Mouse (Mus musculus) forebrain, embryonic 12.5 days (tissue): ENCODE data around the gene Pus1. TPM values are rescaled to one million over a fixed set of nuclear protein-coding genes. Genes with fewer than 3 reads are reported as not detected.
"Not testable (repeated sequence)": the region's sequence is repeated elsewhere in the genome, so short reads cannot be mapped to it uniquely, and the experiment has no call there.

Experiments used
- ATAC-seq: fragments of 200-750 bp; cut with Nextera tagmentation; 2 replicates; pipeline ENCODE4 v1.8.0; 2017; ENCODE audit warnings: moderate TSS enrichment; ENCODE audit not compliant: low FRiP score
- H3K27ac ChIP-seq: fragments of 300-500 bp; sonication (generic); 2 replicates; pipeline ENCODE4 v1.5.1; 2016; ENCODE audit warnings: mild to moderate bottlenecking
- H3K27me3 ChIP-seq: fragments of 300-500 bp; sonication (generic); 2 replicates; pipeline ENCODE4 v1.6.1; 2016; ENCODE audit warnings: mild to moderate bottlenecking
- H3K36me3 ChIP-seq: fragments of 300-500 bp; sonication (generic); replicated peaks from 2 replicates; pipeline ENCODE4 v1.6.1; 2016; ENCODE audit warnings: mild to moderate bottlenecking
- H3K4me1 ChIP-seq: fragments of 300-500 bp; sonication (generic); 2 replicates; pipeline ENCODE4 v1.6.1; 2016
- H3K4me2 ChIP-seq: fragments of 300-500 bp; sonication (generic); 2 replicates; pipeline ENCODE4 v1.6.1; 2016; ENCODE audit warnings: mild to moderate bottlenecking, moderate library complexity
- H3K4me3 ChIP-seq: fragments of 300-500 bp; sonication (generic); replicated peaks from 2 replicates; pipeline ENCODE4 v1.5.1; 2016; ENCODE audit warnings: mild to moderate bottlenecking
- H3K9ac ChIP-seq: fragments of 300-500 bp; sonication (generic); 2 replicates; pipeline ENCODE4 v1.6.1; 2016; ENCODE audit warnings: mild to moderate bottlenecking
- H3K9me3 ChIP-seq: fragments of 300-500 bp; sonication (generic); 2 replicates; pipeline ENCODE4 v1.6.1; 2016
- WGBS: fragments of 180-500 bp; shearing (Covaris S2); methylation state at CpG from one replicate; pipeline ENCODE4 v1.1.7; 2016; 5-methylcytosine and 5-hydroxymethylcytosine counted together
- polyA plus RNA-seq: library from polyadenylated mRNA; unstranded; fragments of >200 nt; fragmentation: Nextera tagmentation; extraction: Ambion mirVana; gene quantifications from 2 replicates; pipeline ENCODE4 v1.2.1, GENCODE M21; 2016

The Pus1 gene
- polyA plus RNA-seq, 1 experiment from 2014 or later, result 30.1 TPM

DNA sequence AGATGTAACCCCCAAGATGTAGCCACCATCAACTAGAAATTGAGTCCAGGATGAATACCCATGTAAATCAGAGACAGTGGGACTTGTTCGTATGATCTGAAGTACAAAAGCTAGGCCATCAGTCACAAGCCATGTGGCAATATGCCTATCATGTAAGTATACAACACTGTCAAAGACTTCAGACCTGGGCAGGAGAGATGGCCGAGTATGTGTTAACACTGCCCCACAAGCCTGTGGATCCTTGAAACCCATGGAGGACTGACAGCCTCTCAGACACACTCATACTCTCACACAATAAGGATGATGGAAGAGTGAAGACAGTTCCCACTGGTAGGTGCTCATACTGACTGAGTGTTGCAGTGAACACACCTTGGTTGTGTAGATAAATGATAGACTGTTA, 4.3 kb downstream of the Pus1 start:
- H3K27me3 ChIP-seq, result no peaks in the 10 kb centered on the region
- no peak overlapping the region for H3K27ac ChIP-seq
- no peak for ATAC-seq
- no peak overlapping the region for H3K9ac ChIP-seq
- H3K9me3 ChIP-seq, result no peaks in the 10 kb centered on the region
- H3K4me3 ChIP-seq, result no peak overlapping the region
- H3K4me1 ChIP-seq, result peaks cover 20% of the 10 kb centered on the region
- 93% methylated on average over 2 of the region's 2 CpGs for WGBS
- peaks cover 48% of the 10 kb centered on the region for H3K36me3 ChIP-seq
- no peak overlapping the region for H3K4me2 ChIP-seq

DNA sequence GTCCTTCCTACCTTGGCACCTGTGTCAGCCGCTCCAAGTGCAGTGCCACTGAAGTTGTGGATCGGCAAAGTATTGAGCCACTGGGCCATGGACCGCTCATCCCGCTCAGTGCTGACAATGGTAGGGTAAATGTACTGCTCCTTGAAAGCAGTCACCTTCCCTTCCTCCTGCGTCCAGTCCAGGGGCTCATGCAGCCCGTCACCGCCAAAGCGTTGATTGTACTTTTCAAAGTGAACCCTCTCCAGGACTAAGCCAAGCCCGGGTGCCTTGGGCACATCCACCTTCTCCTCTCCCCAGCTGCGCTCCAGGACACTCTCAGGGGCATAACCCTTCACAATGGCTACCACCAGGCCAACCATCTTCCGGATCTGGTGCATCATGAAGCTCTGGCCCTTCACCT, 5.9 kb downstream of the Pus1 start:
- Histone ChIP-seq H3K36me3 (peaks cover 48% of the 10 kb centered on the region), H3K27me3 (no peaks in the 10 kb centered on the region), H3K4me2 (no peak overlapping the region), H3K27ac (no peak overlapping the region), H3K4me1 (peaks cover 11% of the 10 kb centered on the region), H3K4me3 (no peak overlapping the region), H3K9me3 (no peaks in the 10 kb centered on the region), H3K9ac (no peak overlapping the region)
- no peak for ATAC-seq
- WGBS, result 93% methylated on average over 11 of the region's 11 CpGs

DNA sequence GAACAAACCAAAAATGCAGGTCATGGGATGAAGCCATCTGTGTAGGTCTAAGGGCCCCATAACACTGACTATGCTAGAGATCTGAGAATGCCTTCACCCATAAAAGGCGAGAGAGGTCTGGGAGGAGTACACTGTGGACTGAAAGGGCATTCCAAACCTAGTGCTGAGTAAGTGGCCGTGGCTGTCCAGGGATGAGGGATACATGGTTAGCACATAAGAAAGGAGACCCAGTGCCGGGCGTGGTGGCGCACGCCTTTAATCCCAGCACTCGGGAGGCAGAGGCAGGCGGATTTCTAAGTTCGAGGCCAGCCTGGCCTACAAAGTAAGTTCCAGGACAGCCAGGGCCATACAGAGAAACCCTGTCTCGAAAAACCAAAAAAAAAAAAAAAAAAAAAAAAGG, 7.5 kb downstream of the Pus1 start:
- H3K27ac ChIP-seq, H3K9ac ChIP-seq, H3K4me2 ChIP-seq, ATAC-seq, H3K9me3 ChIP-seq, H3K4me3 ChIP-seq, H3K27me3 ChIP-seq: not testable (repeated sequence)
- Histone ChIP-seq H3K36me3 (peaks cover 44% of the 10 kb centered on the region), H3K4me1 (peaks cover 14% of the 10 kb centered on the region)
- 93% methylated on average over 10 of the region's 10 CpGs for WGBS

DNA sequence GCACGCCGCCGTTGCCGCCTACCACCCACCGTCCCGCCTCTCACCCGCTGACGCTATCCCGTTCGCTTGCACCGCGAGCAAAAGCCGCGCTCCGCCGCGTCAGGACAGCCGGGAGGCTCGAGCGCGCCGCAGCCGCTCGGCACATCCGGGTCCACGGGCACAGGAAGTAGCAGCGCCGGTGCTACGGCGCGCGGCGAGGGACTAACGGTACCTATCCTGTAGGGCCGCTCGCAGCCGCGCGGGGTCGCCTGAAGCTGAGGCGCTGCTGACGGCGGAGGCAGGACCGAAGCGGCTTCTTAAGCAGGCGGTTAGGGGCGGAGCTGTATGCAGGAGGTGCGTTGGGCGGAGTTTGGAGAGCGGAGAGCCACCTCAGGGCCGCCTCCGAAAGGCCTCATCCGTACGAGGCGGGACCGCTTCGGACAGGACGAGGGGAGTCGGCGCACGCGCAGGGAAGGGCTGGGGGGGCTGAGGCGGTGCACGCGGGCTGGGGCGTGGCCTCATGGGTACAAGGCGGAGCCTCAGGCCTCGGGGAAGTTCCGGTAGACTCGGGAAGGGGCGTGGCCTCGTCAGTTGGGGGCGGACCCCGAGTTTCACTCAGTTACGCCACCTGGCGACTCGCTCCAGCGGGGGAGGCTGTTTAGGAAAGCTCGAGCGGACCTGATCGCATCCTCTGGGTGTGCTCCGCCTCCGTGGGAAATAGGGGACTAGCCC, 9.9 kb downstream of the Pus1 start, which contains the start of gene Ep400:
Gene Ep400 (minus strand): TSS at position 270 of the 711 bp plus-strand sequence.
- peak; percentile 98 for ATAC-seq
- Histone ChIP-seq H3K36me3 (peaks cover 26% of the 10 kb centered on the region), H3K27me3 (no peaks in the 10 kb centered on the region), H3K9me3 (no peaks in the 10 kb centered on the region), H3K27ac (peak within 1 kb of the TSS; percentile 96), H3K4me3 (peak within 1 kb of the TSS; percentile 74), H3K4me1 (peaks cover 14% of the 10 kb centered on the region), H3K4me2 (peak within 1 kb of the TSS; percentile 86), H3K9ac (peak within 1 kb of the TSS; percentile 87)
- under 1% methylated on average over 83 of the region's 83 CpGs for WGBS

DNA sequence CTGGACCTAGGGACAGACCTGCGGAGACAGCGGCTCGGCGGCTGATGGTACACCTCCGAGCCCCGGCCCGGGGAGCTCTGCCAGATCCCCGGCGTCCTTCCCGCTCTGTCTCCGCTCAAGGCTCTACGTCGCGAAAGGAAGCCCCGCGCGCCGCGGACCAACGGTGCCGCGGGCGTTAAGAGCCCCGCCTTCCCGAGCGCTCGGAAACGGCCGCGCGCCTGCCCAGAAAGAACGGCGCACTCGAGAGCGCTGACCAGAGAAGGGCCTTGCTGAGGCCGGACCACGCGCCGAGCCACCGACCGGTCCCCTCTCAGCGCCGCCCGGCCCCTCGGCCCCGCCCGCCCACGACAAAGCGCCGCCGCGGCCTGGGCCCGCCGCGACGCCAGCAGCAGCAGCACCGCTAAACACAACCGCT, 10.4 kb downstream of the Pus1 start:
- peak overlapping the region; percentile 96 for H3K27ac ChIP-seq
- no peak; the same call in 1 of the 2 replicates for ATAC-seq
- H3K4me1 ChIP-seq, result peaks cover 14% of the 10 kb centered on the region
- peak overlapping the region; percentile 74 for H3K4me3 ChIP-seq
- 0% methylated on average over 50 of the region's 58 CpGs for WGBS
- peak overlapping the region; percentile 87 for H3K9ac ChIP-seq
- H3K9me3 ChIP-seq, result no peaks in the 10 kb centered on the region
- peak overlapping the region; percentile 86 for H3K4me2 ChIP-seq
- H3K36me3 ChIP-seq, result peaks cover 21% of the 10 kb centered on the region
- H3K27me3 ChIP-seq, result no peaks in the 10 kb centered on the region

DNA sequence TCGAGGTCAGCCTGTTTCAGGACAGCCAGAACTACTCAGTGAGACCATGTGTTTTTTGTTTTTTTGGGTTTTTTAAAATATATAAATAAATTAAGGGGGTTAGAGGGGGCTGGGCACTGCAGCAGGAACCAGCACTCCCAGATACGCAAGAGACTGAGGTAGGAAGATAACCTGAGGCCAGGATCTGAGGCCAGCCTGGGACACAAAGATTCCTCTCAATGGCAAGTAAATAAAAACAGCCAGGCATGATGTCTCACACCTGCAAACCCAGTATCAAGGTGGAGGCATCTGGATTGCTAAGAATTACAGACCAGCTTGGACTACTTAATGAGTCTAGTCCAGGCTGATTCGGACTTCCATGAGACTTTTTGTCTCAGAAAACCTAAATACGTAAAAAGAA, 11.2 kb downstream of the Pus1 start:
- Histone ChIP-seq H3K9me3 (no peaks in the 10 kb centered on the region), H3K27ac (no peak overlapping the region), H3K4me1 (peaks cover 14% of the 10 kb centered on the region), H3K27me3 (no peaks in the 10 kb centered on the region), H3K4me2 (peak overlapping the region; percentile 86), H3K9ac (peak overlapping the region; percentile 87), H3K36me3 (peaks cover 13% of the 10 kb centered on the region), H3K4me3 (peak overlapping the region; percentile 74)
- no peak for ATAC-seq
- WGBS, result 61% methylated on average over 4 of the region's 4 CpGs

DNA sequence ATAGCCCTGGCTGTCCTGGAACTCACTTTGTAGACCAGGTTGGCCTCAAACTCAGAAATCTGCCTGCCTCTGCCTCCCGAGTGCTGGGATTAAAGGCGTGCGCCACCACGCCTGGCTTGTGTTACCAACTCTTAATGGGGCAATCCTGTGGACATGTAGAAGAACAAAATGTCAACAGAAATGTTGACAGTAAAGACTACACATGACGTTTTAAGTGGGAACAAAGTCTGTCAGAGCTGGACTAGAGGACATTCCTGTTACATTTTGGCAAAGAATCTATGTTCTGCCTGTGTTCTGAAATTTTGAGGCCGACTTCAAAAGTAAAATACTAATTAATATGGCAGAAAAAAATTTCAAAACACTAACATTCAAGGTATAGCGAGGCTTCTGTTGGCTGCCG, 16.6 kb downstream of the Pus1 start:
- 96% methylated on average over 8 of the region's 8 CpGs for WGBS
- Histone ChIP-seq H3K4me3 (no peak overlapping the region), H3K27me3 (no peaks in the 10 kb centered on the region), H3K4me1 (peaks cover 6% of the 10 kb centered on the region), H3K36me3 (peaks cover 3% of the 10 kb centered on the region; the same call in 1 of the 2 replicates), H3K9me3 (no peaks in the 10 kb centered on the region), H3K4me2 (no peak overlapping the region), H3K9ac (no peak overlapping the region), H3K27ac (no peak overlapping the region)
- no peak for ATAC-seq

DNA sequence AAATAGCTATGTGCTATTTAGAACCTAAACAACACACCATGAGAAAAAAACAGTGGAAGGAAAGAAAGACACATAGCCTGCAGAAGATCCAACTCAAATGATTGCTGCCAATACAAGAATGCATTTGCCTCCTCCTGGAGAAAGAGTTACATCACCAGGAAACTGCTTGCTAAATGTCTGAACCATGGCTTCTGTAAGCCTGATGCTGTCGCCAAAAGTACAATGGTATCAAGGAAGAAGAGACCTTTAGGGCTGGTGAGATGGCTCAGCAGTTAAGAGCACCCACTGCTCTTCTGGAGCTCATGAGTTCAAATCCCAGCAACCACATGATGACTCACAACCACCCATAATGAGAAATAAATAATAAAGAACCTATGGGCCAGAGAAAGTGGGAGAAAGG, 35.4 kb downstream of the Pus1 start:
- Histone ChIP-seq H3K9ac (no peak overlapping the region), H3K4me3 (no peak overlapping the region), H3K27me3 (no peaks in the 10 kb centered on the region), H3K4me1 (no peaks in the 10 kb centered on the region), H3K27ac (no peak overlapping the region), H3K4me2 (no peak overlapping the region), H3K36me3 (peaks cover 10% of the 10 kb centered on the region), H3K9me3 (no peaks in the 10 kb centered on the region)
- 78% methylated on average over 1 of the region's 1 CpGs for WGBS
- no peak for ATAC-seq

DNA sequence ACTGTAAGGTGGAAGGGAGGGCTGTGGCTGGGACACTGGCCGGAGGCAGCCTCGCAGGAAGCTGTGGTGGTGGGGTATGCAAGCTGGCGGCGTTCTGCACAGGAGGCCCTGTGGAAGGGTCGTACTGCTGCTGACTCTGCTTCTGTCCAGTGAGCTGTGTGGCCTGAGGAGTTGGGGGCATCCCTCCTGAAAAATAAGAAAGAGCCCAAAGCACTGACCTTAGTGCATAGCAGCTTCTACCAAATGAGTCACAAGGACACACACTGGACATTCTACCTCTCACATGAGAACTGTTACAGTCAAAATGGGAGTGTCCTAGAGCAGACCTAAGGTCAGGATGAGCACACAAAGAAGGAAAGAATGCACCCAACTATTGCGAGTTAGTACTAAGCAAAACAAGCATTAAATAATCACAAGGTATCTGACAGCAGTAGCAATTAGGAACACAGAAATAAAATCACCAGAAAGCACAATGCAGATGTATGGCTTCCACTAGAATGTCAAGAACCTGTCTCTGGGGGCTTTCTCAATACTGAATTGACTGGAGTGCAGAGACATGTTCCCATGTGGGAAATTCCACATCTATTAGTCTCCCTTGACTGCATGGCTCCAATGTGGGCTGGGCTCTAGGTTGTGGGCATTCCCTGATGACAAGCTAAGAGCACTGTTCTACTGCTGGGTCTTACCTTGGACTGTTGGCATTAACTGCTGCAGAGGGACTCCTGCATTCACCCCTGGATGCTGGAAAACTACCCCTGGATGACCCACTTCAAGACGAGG, 40.8 kb downstream of the Pus1 start:
- no peaks in the 10 kb centered on the region for H3K27me3 ChIP-seq
- H3K9ac ChIP-seq, result no peak overlapping the region
- H3K4me1 ChIP-seq, result no peaks in the 10 kb centered on the region
- no peak overlapping the region for H3K4me2 ChIP-seq
- no peak overlapping the region for H3K27ac ChIP-seq
- no peaks in the 10 kb centered on the region for H3K9me3 ChIP-seq
- ATAC-seq, result no peak
- H3K4me3 ChIP-seq, result no peak overlapping the region
- 93% methylated on average over 7 of the region's 7 CpGs for WGBS
- H3K36me3 ChIP-seq, result peaks cover 47% of the 10 kb centered on the region

DNA sequence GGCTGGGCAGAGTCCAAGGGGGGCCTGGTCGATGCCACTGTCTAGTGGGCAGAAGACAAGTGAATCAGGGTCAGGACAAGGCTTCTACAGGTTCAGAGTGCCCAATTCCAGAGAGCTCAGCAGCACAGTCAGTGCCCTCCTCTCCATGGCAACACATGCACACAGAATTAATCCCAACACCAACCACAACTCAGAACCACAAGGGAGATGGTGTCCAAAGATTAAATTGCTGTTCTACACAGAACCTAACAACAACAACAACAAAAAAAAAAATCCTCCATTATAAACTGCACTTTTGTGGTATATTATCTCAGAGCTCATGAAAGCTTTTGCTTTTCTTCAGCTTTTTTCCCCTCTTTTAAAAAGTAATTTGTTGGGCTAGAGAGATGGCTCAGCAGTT, 44.9 kb downstream of the Pus1 start:
- no peaks in the 10 kb centered on the region for H3K4me1 ChIP-seq
- no peaks in the 10 kb centered on the region for H3K9me3 ChIP-seq
- ATAC-seq, result no peak
- no peaks in the 10 kb centered on the region for H3K27me3 ChIP-seq
- no peak overlapping the region for H3K27ac ChIP-seq
- WGBS, result 88% methylated on average over 1 of the region's 1 CpGs
- no peak overlapping the region for H3K4me3 ChIP-seq
- peaks cover 76% of the 10 kb centered on the region for H3K36me3 ChIP-seq
- H3K9ac ChIP-seq, result no peak overlapping the region
- H3K4me2 ChIP-seq, result no peak overlapping the region

DNA sequence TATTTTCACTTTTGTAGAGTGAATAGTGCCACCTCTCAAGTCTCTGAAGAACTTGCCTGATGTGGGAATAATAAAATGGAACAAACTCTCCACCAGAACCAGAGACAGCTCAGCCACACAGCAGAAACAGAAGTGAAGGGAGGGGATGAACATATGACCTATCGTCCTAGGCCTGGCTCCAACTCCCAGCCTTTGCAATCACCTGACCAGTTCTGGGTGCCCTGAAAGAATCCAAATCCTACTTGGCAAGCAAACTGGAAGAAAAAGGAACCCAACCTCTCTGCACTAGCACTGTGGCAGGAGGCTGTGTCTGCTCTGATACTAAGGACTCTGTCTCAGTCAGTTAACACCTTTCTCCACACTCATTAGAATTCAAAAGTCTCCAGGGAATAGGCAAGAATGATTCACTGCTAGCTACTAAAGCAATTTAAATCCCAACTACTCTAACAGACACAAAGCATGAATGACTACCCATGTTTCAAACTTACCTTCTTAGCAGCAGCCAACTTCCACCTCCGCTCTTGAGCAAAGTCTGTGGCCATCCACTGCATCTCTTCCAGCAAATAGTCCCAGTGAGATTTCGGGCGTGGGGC, 47.1 kb downstream of the Pus1 start:
- Histone ChIP-seq H3K36me3 (peaks cover 73% of the 10 kb centered on the region), H3K4me2 (no peak overlapping the region), H3K4me3 (no peak overlapping the region), H3K9me3 (no peaks in the 10 kb centered on the region), H3K27me3 (no peaks in the 10 kb centered on the region), H3K27ac (no peak overlapping the region), H3K4me1 (no peaks in the 10 kb centered on the region), H3K9ac (no peak overlapping the region)
- WGBS, result 96% methylated on average over 4 of the region's 4 CpGs
- ATAC-seq, result no peak

DNA sequence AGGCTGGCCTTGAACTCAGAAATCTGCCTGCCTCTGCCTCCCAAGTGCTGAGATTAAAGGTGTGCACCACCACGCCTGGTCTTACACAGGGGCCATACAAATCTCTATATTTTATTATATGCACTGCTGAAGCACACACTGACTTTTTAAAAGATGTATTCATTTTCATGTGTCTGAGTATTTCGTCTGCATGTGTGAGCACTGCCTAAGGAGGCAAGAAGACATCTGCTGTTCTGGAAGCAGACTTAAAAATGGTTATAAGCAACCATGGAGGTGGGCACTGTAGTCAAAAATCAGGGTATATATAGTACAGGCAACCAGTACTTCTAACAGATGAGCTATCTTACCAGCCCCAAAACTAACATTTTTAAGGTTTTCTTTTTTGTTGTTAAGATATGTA, 49.2 kb downstream of the Pus1 start:
- H3K4me2 ChIP-seq, result no peak overlapping the region
- H3K27me3 ChIP-seq, result no peaks in the 10 kb centered on the region
- H3K27ac ChIP-seq, result no peak overlapping the region
- 88% methylated on average over 2 of the region's 2 CpGs for WGBS
- no peak for ATAC-seq
- no peak overlapping the region for H3K9ac ChIP-seq
- no peaks in the 10 kb centered on the region for H3K9me3 ChIP-seq
- H3K4me3 ChIP-seq, result no peak overlapping the region
- H3K36me3 ChIP-seq, result peaks cover 77% of the 10 kb centered on the region
- no peaks in the 10 kb centered on the region for H3K4me1 ChIP-seq
